Mouse (Mus musculus) embryonic facial prominence, embryonic 11.5 days (tissue): ENCODE results near the gene Tex19.2. TPM values are rescaled to one million over a fixed set of nuclear protein-coding genes. Genes with fewer than 3 reads are reported as not detected.
"Not testable (repeated sequence)": the region's sequence is repeated elsewhere in the genome, so short reads cannot be mapped to it uniquely, and the experiment has no call there.

ENCODE experiments used
- ATAC-seq: fragments of 200-750 bp; cut with Nextera tagmentation; replicated peaks from 2 replicates; pipeline ENCODE4 v1.8.0; 2017; ENCODE audit warnings: low read depth; ENCODE audit not compliant: insufficient number of reproducible peaks, low FRiP score, low TSS enrichment
- DNase-seq: peaks from one replicate; pipeline ENCODE4 v3.0.0-alpha.2; 2015; ENCODE audit warnings: low spot score
- H3K27ac ChIP-seq: fragments of 300-500 bp; sonication (generic); replicated peaks from 2 replicates; pipeline ENCODE4 v1.5.1; 2014; ENCODE audit warnings: mild to moderate bottlenecking, low read depth, low read length, control low read depth
- H3K27me3 ChIP-seq: fragments of 300-500 bp; sonication (generic); 2 replicates; pipeline ENCODE4 v1.6.1; 2014; ENCODE audit warnings: mild to moderate bottlenecking, low read length, moderate library complexity, mixed read lengths; ENCODE audit not compliant: control insufficient read depth, insufficient read depth
- H3K36me3 ChIP-seq: fragments of 300-500 bp; sonication (generic); replicated peaks from 2 replicates; pipeline ENCODE4 v1.6.1; 2014; ENCODE audit warnings: low read depth, mild to moderate bottlenecking, low read length, moderate library complexity, mixed read lengths; ENCODE audit not compliant: control insufficient read depth, insufficient read depth
- H3K4me1 ChIP-seq: fragments of 300-500 bp; sonication (generic); 2 replicates; pipeline ENCODE4 v1.6.1; 2014; ENCODE audit warnings: low read length, mixed read lengths; ENCODE audit not compliant: control insufficient read depth, insufficient read depth
- H3K4me2 ChIP-seq: fragments of 300-500 bp; sonication (generic); 2 replicates; pipeline ENCODE4 v1.6.1; 2014; ENCODE audit warnings: low read depth, mild to moderate bottlenecking, control low read depth, low read length, moderate library complexity
- H3K4me3 ChIP-seq: fragments of 300-500 bp; sonication (generic); 2 replicates; pipeline ENCODE4 v1.5.1; 2014; ENCODE audit warnings: low read depth, low read length, control low read depth
- H3K9ac ChIP-seq: fragments of 300-500 bp; sonication (generic); replicated peaks from 2 replicates; pipeline ENCODE4 v1.6.1; 2014; ENCODE audit warnings: mild to moderate bottlenecking, control low read depth, low read length
- H3K9me3 ChIP-seq: fragments of 300-500 bp; sonication (generic); replicated peaks from 2 replicates; pipeline ENCODE4 v1.6.1; 2016; ENCODE audit warnings: mild to moderate bottlenecking, low read length, inconsistent platforms, mixed read lengths; ENCODE audit not compliant: control insufficient read depth
- WGBS: fragments of 180-500 bp; shearing (Covaris S2); extraction: QIAGEN DNeasy Blood & Tissue Kit; methylation state at CpG from one replicate; pipeline ENCODE4 v1.1.7; 2014; 5-methylcytosine and 5-hydroxymethylcytosine counted together
- polyA plus RNA-seq: library from polyadenylated mRNA; unstranded; fragments of >200 nt; fragmentation: Nextera tagmentation; extraction: Ambion mirVana; gene quantifications from 2 replicates; pipeline ENCODE4 v1.2.1, GENCODE M21; 2014

Gene Tex19.2
- polyA plus RNA-seq, 1 experiment from 2014 or later: not detected

GRCm38 (mm10) chr11:121108061-121108460, 10.4 kb downstream of the Tex19.2 start:
- WGBS: 66% methylated on average over 9 of the region's 9 CpGs
- DNase-seq: no peak
- no peak for ATAC-seq

GRCm38 (mm10) chr11:121107242-121107641, 11.2 kb downstream of the Tex19.2 start:
- DNase-seq, H3K9me3 ChIP-seq, H3K4me3 ChIP-seq, H3K27me3 ChIP-seq, H3K4me2 ChIP-seq, H3K27ac ChIP-seq, H3K9ac ChIP-seq, H3K36me3 ChIP-seq, H3K4me1 ChIP-seq, ATAC-seq: not testable (repeated sequence)
- 48% methylated on average over 1 of the region's 1 CpGs for WGBS

More at GRCm38 (mm10) chr11:121108061-121108460, 10.4 kb downstream of the Tex19.2 start:
- Histone ChIP-seq H3K36me3 (no peaks in the 10 kb centered on the region), H3K4me2 (no peak overlapping the region), H3K27me3 (no peaks in the 10 kb centered on the region), H3K9me3 (no peaks in the 10 kb centered on the region), H3K9ac (no peak overlapping the region), H3K27ac (no peak overlapping the region), H3K4me3 (no peak overlapping the region), H3K4me1 (no peaks in the 10 kb centered on the region)

- H3K4me3 ChIP-seq: no peak overlapping the region
- H3K27ac ChIP-seq: no peak overlapping the region
- H3K27me3 ChIP-seq: no peaks in the 10 kb centered on the region
- no peaks in the 10 kb centered on the region for H3K36me3 ChIP-seq
- no peak overlapping the region for H3K9ac ChIP-seq
- H3K4me1 ChIP-seq: no peaks in the 10 kb centered on the region
- 86% methylated on average over 4 of the region's 4 CpGs for WGBS
- no peaks in the 10 kb centered on the region for H3K9me3 ChIP-seq
- H3K4me2 ChIP-seq: no peak overlapping the region
- DNase-seq (no peak), ATAC-seq (no peak)
Measured at GRCm38 (mm10) chr11:121101124-121101805, 17.2 kb downstream of the Tex19.2 start.

- H3K4me2 ChIP-seq: no peak overlapping the region
- WGBS: 63% methylated on average over 7 of the region's 7 CpGs
- H3K27me3 ChIP-seq: no peaks in the 10 kb centered on the region
- no peaks in the 10 kb centered on the region for H3K4me1 ChIP-seq
- no peaks in the 10 kb centered on the region for H3K36me3 ChIP-seq
- H3K9me3 ChIP-seq: no peaks in the 10 kb centered on the region
- H3K27ac ChIP-seq: no peak overlapping the region
- DNase-seq: no peak
- H3K4me3 ChIP-seq: no peak overlapping the region
- ATAC-seq: no peak
- H3K9ac ChIP-seq: no peak overlapping the region
Measured at GRCm38 (mm10) chr11:121100692-121101091, 17.8 kb downstream of the Tex19.2 start.

DNA sequence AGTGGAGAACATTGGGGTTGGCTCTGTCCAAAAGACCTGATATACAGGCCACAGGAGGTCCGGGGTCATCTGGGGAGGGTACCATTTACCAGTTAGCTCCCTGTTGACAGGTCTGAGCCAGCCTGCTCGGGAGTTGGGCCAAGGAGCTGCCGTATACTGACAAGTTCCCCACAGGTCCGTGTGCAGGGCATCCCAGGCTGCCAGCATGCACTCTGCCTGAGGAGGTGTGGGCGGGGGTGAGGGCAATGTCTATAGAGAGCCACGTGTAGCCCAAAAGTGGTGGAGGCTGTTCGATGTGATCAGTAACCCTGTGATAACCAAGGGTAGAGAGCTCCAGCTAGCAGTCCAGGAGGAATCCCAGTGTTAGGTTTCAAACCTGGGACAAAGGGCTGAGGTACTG, 18.7 kb downstream of the Tex19.2 start:
- Histone ChIP-seq H3K27me3 (no peaks in the 10 kb centered on the region), H3K27ac (no peak overlapping the region), H3K4me2 (no peak overlapping the region), H3K9ac (no peak overlapping the region), H3K36me3 (no peaks in the 10 kb centered on the region), H3K4me1 (no peaks in the 10 kb centered on the region), H3K4me3 (no peak overlapping the region), H3K9me3 (no peaks in the 10 kb centered on the region)
- no peak for ATAC-seq
- 80% methylated on average over 7 of the region's 7 CpGs for WGBS
- no peak for DNase-seq

DNA sequence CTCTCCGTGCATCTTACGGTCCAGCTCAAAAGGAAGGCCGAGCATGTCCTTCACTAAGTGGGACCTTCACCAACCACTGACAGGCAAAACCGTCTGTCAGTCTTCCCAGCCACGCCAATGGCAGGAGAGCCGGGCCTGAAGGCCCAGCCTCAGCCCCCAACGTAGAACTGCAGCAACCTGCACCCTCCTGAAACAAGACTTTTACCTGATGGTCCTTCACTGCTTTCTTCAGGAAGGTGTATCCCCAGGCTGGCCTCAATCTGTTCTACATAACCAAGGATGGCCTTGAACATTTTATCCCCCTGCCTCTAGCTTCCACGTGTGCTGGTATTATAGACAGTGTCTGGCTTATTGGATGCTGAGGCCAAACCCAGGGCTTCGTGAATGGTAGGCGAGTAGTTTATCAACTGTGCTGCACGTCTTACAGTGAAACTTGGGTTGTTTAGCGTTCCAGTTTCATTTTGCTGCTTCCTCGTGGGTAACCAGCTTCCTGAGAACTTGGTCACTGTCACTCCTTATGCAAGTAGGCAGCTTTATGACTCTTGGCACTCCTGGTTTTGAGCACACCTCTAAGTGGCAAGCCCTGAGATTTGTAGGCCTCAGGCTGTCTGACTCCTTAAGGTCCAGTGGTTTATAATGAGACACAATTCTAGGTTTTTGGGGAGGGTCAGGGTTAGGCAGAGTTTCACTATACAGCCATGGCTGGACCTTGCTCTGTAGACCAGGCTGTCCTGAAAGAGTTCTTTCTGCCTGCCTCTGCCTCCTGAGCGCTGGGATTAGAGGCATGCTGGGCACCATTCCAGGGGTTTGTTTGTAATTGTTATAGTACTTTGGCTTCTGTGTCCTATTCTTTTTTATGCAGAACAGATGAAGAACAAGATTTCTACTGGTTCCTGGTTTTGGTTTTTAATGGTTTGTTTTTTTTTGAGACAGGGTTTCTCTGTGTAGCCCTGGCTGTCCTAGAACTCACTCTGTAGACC, 25.6 kb downstream of the Tex19.2 start:
- Histone ChIP-seq H3K4me2 (no peak overlapping the region), H3K9ac (no peak overlapping the region), H3K9me3 (no peaks in the 10 kb centered on the region), H3K4me1 (no peaks in the 10 kb centered on the region), H3K27me3 (no peaks in the 10 kb centered on the region), H3K4me3 (no peak overlapping the region), H3K27ac (no peak overlapping the region), H3K36me3 (no peaks in the 10 kb centered on the region)
- DNase-seq (no peak), ATAC-seq (no peak)
- WGBS: 90% methylated on average over 14 of the region's 14 CpGs

- Histone ChIP-seq H3K9ac (no peak overlapping the region), H3K27me3 (no peaks in the 10 kb centered on the region), H3K4me2 (no peak overlapping the region), H3K4me1 (no peaks in the 10 kb centered on the region), H3K4me3 (no peak overlapping the region), H3K36me3 (no peaks in the 10 kb centered on the region), H3K9me3 (no peaks in the 10 kb centered on the region), H3K27ac (no peak overlapping the region)
- DNase-seq (no peak), ATAC-seq (no peak)
- 65% methylated on average over 4 of the region's 4 CpGs for WGBS
Measured at GRCm38 (mm10) chr11:121090943-121091342, 27.5 kb downstream of the Tex19.2 start.
